8 mouse cellular contexts compared by ENCODE assay signal in genomic region chr11:74896901-74897677, GRCm38 (mm10). TPM values are rescaled to one million over a fixed set of nuclear protein-coding genes. Genes with fewer than 3 reads are reported as not detected.
DNase-seq lines count a peak whose midpoint lies in the region; ATAC-seq and TF ChIP-seq lines count a peak whose summit lies in the region.

Gene Sgsm2 (minus strand): TSS chr11:74897060.

- H3K27me3 ChIP-seq in forebrain, embryonic 14.5 days (replicated peaks; ENCODE audit: control insufficient read depth, insufficient read depth, low read length): no peaks in the 10 kb centered on the region
- H3K27me3 ChIP-seq in lung, embryonic 14.5 days (ENCODE audit: insufficient read depth, low read length): no peaks in the 10 kb centered on the region
- H3K27me3 ChIP-seq in thymus, adult 2 months (ENCODE audit: control insufficient read depth, insufficient read depth, low read length): no peaks in the 10 kb centered on the region

- peaks cover 3% of the 10 kb centered on the region; the same call in 1 of the 2 replicates for H3K4me1 ChIP-seq in forebrain, embryonic 14.5 days (ENCODE audit: control insufficient read depth, insufficient read depth, low read length)
- no peaks in the 10 kb centered on the region for H3K4me1 ChIP-seq in lung, embryonic 14.5 days (ENCODE audit: insufficient read depth)
- H3K4me1 ChIP-seq in olfactory bulb, adult 2 months (ENCODE audit: control insufficient read depth, insufficient read depth, low read length): peaks cover 4% of the 10 kb centered on the region
- peaks cover 8% of the 10 kb centered on the region; the same call in 1 of the 2 replicates for H3K4me1 ChIP-seq in thymus, adult 2 months (replicated peaks; ENCODE audit: control insufficient read depth, insufficient read depth, low read length)

- no peaks in the 10 kb centered on the region for H3K9me3 ChIP-seq in forebrain, embryonic 14.5 days (replicated peaks; ENCODE audit: control insufficient read depth, low read length)
- no peaks in the 10 kb centered on the region for H3K9me3 ChIP-seq in lung, embryonic 14.5 days (ENCODE audit: low read depth, low read length)

- WGBS in forebrain, embryonic 14.5 days: 1% methylated on average over 68 of the region's 74 CpGs
- WGBS in lung, embryonic 14.5 days: under 1% methylated on average over 74 of the region's 74 CpGs
- 1% methylated on average over 74 of the region's 74 CpGs for WGBS in olfactory bulb, adult 2 months
- under 1% methylated on average over 74 of the region's 74 CpGs for WGBS in thymus, adult 2 months

- no peak for TF ChIP-seq CTCF in lung, embryonic 14.5 days (IDR thresholded peaks at IDR 0.05; ENCODE audit: low read depth)
- no peak for TF ChIP-seq CTCF in olfactory bulb, adult 2 months (IDR thresholded peaks at IDR 0.05; ENCODE audit: insufficient read depth, low read depth, low read length)
- no peak for TF ChIP-seq CTCF in thymus, adult 2 months (IDR thresholded peaks at IDR 0.05; ENCODE audit: borderline replicate concordance, control insufficient read depth, extremely low read depth, insufficient read depth, low read length, poor library complexity)

- intact Hi-C loops in heart, postnatal 10 days (cut with DNase I): loop anchor here (1.0 kb wide), 1 partner anchor 29 kb away; no protein-coding TSS in a partner anchor

- peak within 1 kb of the TSS; percentile 84 for H3K27ac ChIP-seq in forebrain, embryonic 14.5 days (ENCODE audit: low read depth, low read length)
- peak within 1 kb of the TSS; percentile 81 for H3K27ac ChIP-seq in lung, embryonic 14.5 days (ENCODE audit: low read depth)
- H3K27ac ChIP-seq in olfactory bulb, adult 2 months (ENCODE audit: insufficient read depth, low read depth, low read length): peak within 1 kb of the TSS; percentile 90
- H3K27ac ChIP-seq in thymus, adult 2 months (ENCODE audit: control insufficient read depth, insufficient read depth, low read length): peak within 1 kb of the TSS; percentile 51; the same call in 1 of the 2 replicates

- TF ChIP-seq POLR2A in olfactory bulb, adult 2 months (IDR thresholded peaks at IDR 0.05; ENCODE audit: insufficient read depth, low read depth, low read length): peak; percentile 35; the same call in 1 of the 2 replicates
- TF ChIP-seq POLR2A in thymus, adult 2 months (IDR thresholded peaks at IDR 0.05; ENCODE audit: control insufficient read depth, extremely low read depth, insufficient read depth, low read length, poor library complexity): no peak

- H3K36me3 ChIP-seq in forebrain, embryonic 14.5 days (ENCODE audit: control insufficient read depth, insufficient read depth, low read length): peaks cover 28% of the 10 kb centered on the region
- peaks cover 29% of the 10 kb centered on the region for H3K36me3 ChIP-seq in lung, embryonic 14.5 days (ENCODE audit: insufficient read depth)
- peaks cover 23% of the 10 kb centered on the region for H3K36me3 ChIP-seq in thymus, adult 2 months (ENCODE audit: control insufficient read depth, insufficient read depth, low read length)

- H3K9ac ChIP-seq in forebrain, embryonic 14.5 days (ENCODE audit: low read length): peak within 1 kb of the TSS; percentile 78
- peak within 1 kb of the TSS; percentile 72 for H3K9ac ChIP-seq in lung, embryonic 14.5 days

- ATAC-seq in cerebellum, adult (ENCODE audit: insufficient number of reproducible peaks, low FRiP score, low TSS enrichment): 0 out of 2 replicates have a peak, but pooled peaks have one; percentile 22
- ATAC-seq in forebrain, embryonic 14.5 days: peak; percentile 75
- ATAC-seq in lung, embryonic 14.5 days (ENCODE audit: insufficient read depth): peak; percentile 70

- H3K4me3 ChIP-seq in forebrain, embryonic 14.5 days (ENCODE audit: low read depth, low read length): peak within 1 kb of the TSS; percentile 83
- H3K4me3 ChIP-seq in lung, embryonic 14.5 days (ENCODE audit: low read depth, low read length): peak within 1 kb of the TSS; percentile 73
- H3K4me3 ChIP-seq in olfactory bulb, adult 2 months (ENCODE audit: insufficient read depth, low read depth, low read length): peak within 1 kb of the TSS; percentile 92
- H3K4me3 ChIP-seq in thymus, adult 2 months (ENCODE audit: control insufficient read depth, insufficient read depth, low read length): peak within 1 kb of the TSS; percentile 62

- DNase-seq in ES-CJ7 (ENCODE audit: low read depth, low spot score): peak; percentile 85
- peak; percentile 63 for DNase-seq in forebrain, embryonic 14.5 days (ENCODE audit: low spot score)
- DNase-seq in heart, postnatal 10 days: peak; percentile 74 to 77
- DNase-seq in layer of hippocampus, adult 18-20 months (ENCODE audit: low spot score in 2 of 2): peak; percentile 62 to 70
- peak; percentile 81 for DNase-seq in lung, embryonic 14.5 days
- peak; percentile 60 for DNase-seq in thymus, adult 2 months

- peak within 1 kb of the TSS; percentile 77 for H3K4me2 ChIP-seq in forebrain, embryonic 14.5 days (ENCODE audit: low read length)
- peak within 1 kb of the TSS; percentile 98 for H3K4me2 ChIP-seq in lung, embryonic 14.5 days

RNA-seq across cellular contexts. Expression of gene Sgsm2, which starts in this region (rescaled TPM):
- 8.3 and 10.6 TPM in 2 replicates for polyA plus RNA-seq in forebrain, embryonic 14.5 days (2014; fragmentation: Nextera tagmentation; extraction: Ambion mirVana)
- 10 to 100 TPM; 12.2 to 12.9 TPM for total RNA-seq in heart, postnatal 10 days (2021)
- total RNA-seq in layer of hippocampus, adult 18-20 months (2021): 10 to 100 TPM; 93.3 to 97.4 TPM
- polyA plus RNA-seq in lung, embryonic 14.5 days (2014; fragmentation: Nextera tagmentation; extraction: Ambion mirVana): 4.8 and 5.4 TPM in 2 replicates
- not detected in 2 replicates for polyA plus RNA-seq in olfactory bulb, adult 2 months (2012; ENCODE audit: insufficient read depth, insufficient read length, low replicate concordance, missing spikeins)
- 13.5 and 14.5 TPM in 2 replicates for polyA plus RNA-seq in thymus, adult 2 months (2012; rRNA removed)

Comparison
In these comparisons a context has a peak if more than half of its experiments do, and no peak if none do; other contexts are left out.
1. Peak in every context shown above with its lines: DNase-seq, ATAC-seq, H3K4me3 ChIP-seq and H3K27ac ChIP-seq.
2. RNA of gene Sgsm2 (total RNA-seq): 93.3 to 97.4 TPM in layer of hippocampus, adult 18-20 months; 12.2 to 12.9 TPM in heart, postnatal 10 days; every median in the first group is over 4 times any median in the second.
3. ATAC-seq: peak in every context shown above with its lines; median percentile 75 in forebrain, embryonic 14.5 days; 70 in lung, embryonic 14.5 days; 22 in cerebellum, adult.